Mouse (Mus musculus): ENCODE results near the gene Rab40c. TPM values are rescaled to one million over a fixed set of nuclear protein-coding genes. Genes with fewer than 3 reads are reported as not detected.

Rab40c gene
- polyA plus RNA-seq, 1 experiment from 2014 or later, result 43.4 TPM

DNA sequence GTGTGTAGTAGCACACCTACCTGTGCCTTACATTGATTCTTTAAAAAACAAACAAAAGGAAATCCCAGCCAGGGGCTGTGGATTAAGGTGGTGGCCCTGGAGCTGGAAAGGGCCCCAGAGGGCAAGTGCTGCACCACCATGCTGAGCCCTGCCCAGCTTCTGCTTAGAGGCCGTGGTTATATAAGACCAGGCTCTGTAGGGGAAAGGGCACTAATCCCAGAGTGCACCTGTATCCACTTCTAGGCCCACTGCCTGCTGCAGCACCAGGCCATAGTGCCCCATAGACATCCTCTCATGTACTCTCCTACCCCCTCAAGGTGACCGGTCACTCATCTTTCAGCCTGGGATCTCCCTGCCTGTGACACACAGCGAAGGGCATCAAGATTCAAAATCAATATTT lies 53.4 kb downstream of the Rab40c start:
- Histone ChIP-seq H3K27me3 (ENCODE audit: insufficient read depth, poor library complexity, severe bottlenecking) (0 out of 2 replicates have a peak, but pooled peaks cover 2% of the 10 kb centered on the region), H3K4me1 (replicated peaks) (peaks cover 41% of the 10 kb centered on the region), H3K4me3 (no peak overlapping the region; the same call in 1 of the 2 replicates), H3K36me3 (no peaks in the 10 kb centered on the region), H3K27ac (no peak overlapping the region), H3K9me3 (no peaks in the 10 kb centered on the region)
- DNase-seq (ENCODE audit: low spot score), result no peak
- WGBS, result 93% methylated on average over 3 of the region's 3 CpGs

DNA sequence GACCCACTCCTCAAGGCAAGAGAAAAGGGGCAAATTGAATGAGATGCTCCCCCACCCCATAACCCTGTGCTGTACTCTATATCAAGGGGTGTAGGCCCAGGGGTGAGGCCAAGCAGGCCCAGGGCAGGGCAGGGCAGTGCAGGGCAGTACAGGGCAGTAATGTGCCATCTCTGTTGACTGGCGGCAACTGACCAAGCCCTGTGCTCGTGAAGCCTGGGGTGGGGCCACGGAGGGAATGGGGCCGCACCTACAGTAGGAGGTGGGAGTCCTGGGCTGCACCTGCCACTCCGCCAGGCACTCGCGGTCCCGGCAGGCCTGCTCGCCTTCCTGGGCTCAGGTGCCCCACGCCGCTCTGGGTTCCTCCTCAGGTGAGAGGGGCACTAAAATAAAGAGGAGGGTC lies 54.2 kb downstream of the Rab40c start:
- Histone ChIP-seq H3K36me3 (no peaks in the 10 kb centered on the region), H3K27me3 (ENCODE audit: insufficient read depth, poor library complexity, severe bottlenecking) (0 out of 2 replicates have a peak, but pooled peaks cover 2% of the 10 kb centered on the region), H3K4me3 (no peak overlapping the region), H3K4me1 (replicated peaks) (peaks cover 49% of the 10 kb centered on the region), H3K9me3 (no peaks in the 10 kb centered on the region), H3K27ac (no peak overlapping the region)
- WGBS, result 89% methylated on average over 11 of the region's 11 CpGs
- no peak for DNase-seq (ENCODE audit: low spot score)

DNA sequence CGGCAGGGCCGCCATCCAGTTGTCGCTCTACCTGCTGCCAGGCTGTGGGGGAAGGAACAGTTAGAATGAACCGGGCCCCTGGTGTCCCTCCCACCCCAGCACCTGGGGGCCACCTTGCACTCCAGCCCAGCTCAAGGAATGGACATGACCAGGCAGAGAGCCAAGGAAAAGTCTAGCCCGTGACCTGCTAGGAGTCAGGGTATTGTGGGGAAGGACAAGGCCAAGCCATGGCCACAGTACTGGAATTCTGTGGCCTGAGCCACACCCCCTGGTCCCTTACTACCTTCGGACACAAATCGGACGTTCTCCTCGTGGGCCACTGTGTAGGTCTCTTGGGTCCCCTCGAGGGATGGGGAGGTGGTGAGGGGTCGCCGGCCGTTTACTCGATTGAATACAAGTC lies 55.2 kb downstream of the Rab40c start:
- peaks cover 58% of the 10 kb centered on the region for H3K4me1 ChIP-seq (replicated peaks)
- 0 out of 2 replicates have a peak, but pooled peaks cover 2% of the 10 kb centered on the region for H3K27me3 ChIP-seq (ENCODE audit: insufficient read depth, poor library complexity, severe bottlenecking)
- WGBS, result 90% methylated on average over 14 of the region's 14 CpGs
- H3K27ac ChIP-seq, result no peak overlapping the region
- H3K4me3 ChIP-seq, result no peak overlapping the region; the same call in 1 of the 2 replicates
- H3K36me3 ChIP-seq, result peaks cover under 1% of the 10 kb centered on the region; the same call in 1 of the 2 replicates
- H3K9me3 ChIP-seq, result no peaks in the 10 kb centered on the region
- DNase-seq (ENCODE audit: low spot score), result no peak

DNA sequence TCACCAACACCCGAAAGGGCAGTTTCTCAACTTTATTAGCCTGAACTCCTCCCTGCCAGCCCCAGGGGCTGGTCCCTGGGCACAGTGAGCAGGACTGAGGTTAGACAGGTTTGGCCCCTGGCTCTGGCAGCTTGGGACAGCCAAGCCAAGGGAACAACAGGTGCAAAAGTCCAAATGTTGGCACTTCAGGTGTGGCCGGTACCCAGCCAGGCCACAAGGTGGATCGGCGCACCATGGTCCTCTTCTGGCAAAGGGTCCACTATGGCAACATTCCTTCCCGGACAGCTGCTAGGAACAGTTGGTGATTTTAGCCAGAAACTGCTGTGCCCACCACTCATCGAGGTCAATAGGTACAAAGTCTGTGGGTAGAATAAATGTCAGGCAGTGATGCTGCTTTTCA lies 55.8 kb downstream of the Rab40c start:
- H3K36me3 ChIP-seq, result peaks cover 7% of the 10 kb centered on the region; the same call in 1 of the 2 replicates
- 0 out of 2 replicates have a peak, but pooled peaks cover 2% of the 10 kb centered on the region for H3K27me3 ChIP-seq (ENCODE audit: insufficient read depth, poor library complexity, severe bottlenecking)
- H3K27ac ChIP-seq, result no peak overlapping the region
- WGBS, result 92% methylated on average over 6 of the region's 6 CpGs
- peaks cover 55% of the 10 kb centered on the region for H3K4me1 ChIP-seq (replicated peaks)
- no peak overlapping the region for H3K4me3 ChIP-seq
- no peak for DNase-seq (ENCODE audit: low spot score)
- no peaks in the 10 kb centered on the region for H3K9me3 ChIP-seq

DNA sequence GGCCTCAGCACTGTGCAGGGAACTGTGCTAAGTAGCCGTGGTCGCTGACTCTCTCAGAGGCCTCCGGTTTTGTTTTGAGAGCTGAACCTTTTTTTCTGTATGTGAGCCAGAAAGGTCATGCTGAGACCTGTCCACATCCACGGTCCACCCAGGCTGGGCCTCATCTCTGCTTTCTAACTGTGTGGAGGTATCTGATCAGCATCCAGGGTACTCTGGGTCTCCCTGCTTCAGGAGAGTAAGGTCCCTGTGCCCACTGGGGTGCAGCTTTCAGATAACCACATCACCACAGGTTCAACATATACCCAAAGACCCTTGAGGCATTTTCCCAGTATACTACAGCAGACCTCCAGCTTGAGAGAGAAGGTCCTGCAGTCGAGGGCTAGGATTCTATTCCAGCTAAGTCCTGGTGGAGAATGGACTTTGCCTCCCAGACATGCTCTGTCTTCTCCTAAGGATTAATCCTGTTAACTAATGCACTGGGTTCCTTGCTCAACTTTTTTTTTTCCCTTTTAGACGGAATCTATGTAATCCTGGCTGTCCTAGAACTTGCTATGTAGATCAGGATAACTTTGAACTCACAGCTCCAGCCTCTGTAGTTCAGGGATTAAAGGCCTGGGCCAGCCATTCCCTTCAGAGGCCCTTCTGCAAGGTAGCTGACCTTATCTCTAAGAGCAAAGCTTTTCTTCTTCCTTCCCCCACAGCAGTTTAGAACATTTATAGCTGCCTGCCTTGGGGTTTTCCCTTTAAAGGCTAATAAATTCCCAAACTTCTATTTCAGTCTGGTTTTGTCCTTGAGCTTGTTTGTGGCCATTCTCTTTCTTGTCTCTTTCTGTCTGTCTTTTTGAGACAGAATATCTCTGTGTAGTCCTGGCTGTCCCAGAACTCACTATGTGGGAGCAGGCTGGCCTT lies 57.6 kb downstream of the Rab40c start:
- Histone ChIP-seq H3K9me3 (no peaks in the 10 kb centered on the region), H3K4me1 (replicated peaks) (peaks cover 38% of the 10 kb centered on the region), H3K36me3 (peaks cover 16% of the 10 kb centered on the region), H3K27ac (peak overlapping the region; percentile 96), H3K4me3 (peak overlapping the region; percentile 82), H3K27me3 (ENCODE audit: insufficient read depth, poor library complexity, severe bottlenecking) (no peaks in the 10 kb centered on the region)
- 16% methylated on average over 6 of the region's 6 CpGs for WGBS
- DNase-seq (ENCODE audit: low spot score), result no peak

DNA sequence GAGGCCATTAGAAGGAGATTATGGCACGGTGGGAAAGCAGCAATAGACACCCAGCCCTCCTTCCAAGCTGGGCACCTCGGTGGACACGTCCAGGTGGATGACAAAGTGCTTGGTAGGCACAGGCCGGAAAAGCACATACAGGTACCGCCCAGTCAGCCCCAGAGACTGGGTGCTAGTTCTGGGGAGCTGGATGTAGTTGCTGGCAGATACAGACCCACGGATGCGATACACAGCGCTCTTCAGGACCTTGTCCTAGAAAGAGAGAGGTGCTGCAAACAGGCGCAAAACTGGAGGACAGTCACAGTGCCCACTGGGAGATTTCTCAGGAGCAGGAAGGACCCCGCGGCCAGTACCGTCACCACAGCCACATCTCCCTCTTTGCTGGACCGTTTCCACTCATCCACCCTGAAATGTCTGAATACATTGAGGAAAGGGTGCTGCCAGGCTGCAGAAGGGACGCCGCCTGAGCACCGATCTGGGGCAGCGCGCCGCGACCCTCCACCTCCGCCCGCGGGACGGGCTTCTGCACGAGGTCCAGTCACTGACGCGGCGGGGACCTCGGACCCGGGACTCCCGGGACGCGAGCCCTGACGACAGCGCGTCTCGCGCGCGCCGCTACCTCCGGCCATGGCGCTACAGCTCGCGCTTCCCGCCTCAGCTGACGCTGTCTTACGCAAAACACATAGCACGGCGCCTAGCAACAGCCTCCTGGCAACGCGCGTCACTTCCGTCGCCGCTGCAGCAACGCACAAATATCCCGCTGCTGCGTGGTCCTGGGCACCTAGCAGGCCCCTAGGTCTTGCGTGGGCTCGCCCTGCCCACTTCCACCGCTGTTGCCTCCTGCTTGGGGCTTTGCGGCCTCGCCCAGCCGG lies 58.5 kb downstream of the Rab40c start, which contains the start of gene Wdr90:
Gene Wdr90, minus strand, starts transcription at position 670 of the 872 bp plus-strand sequence.
- Histone ChIP-seq H3K27ac (peak within 1 kb of the TSS; percentile 96), H3K4me1 (replicated peaks) (peaks cover 34% of the 10 kb centered on the region), H3K9me3 (no peaks in the 10 kb centered on the region), H3K36me3 (peaks cover 20% of the 10 kb centered on the region), H3K27me3 (ENCODE audit: insufficient read depth, poor library complexity, severe bottlenecking) (no peaks in the 10 kb centered on the region), H3K4me3 (peak within 1 kb of the TSS; percentile 82)
- DNase-seq (ENCODE audit: low spot score), result peak; percentile 93
- 3% methylated on average over 65 of the region's 65 CpGs for WGBS

DNA sequence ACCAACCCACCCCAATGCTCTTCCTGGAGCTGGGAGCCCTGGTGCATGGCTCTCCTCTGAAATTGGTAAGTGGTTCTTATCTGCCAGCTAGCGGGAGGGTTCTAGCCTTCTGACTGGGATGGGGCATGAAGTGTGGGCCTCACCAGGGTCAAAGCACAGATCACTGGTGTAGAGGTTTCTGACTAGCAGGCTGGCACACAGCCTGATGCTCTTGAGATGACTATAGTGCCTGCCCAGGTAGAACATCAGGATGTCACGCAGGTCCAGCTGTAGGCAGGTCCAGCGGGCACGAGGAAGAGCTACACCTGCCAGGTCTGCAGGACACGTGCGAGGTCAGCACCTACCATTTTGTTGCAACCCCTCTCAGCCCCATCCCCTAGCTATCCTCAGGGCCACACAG lies 59.3 kb downstream of the Rab40c start:
- DNase-seq (ENCODE audit: low spot score), result no peak
- Histone ChIP-seq H3K9me3 (no peaks in the 10 kb centered on the region), H3K36me3 (peaks cover 29% of the 10 kb centered on the region), H3K27ac (peak overlapping the region; percentile 96), H3K27me3 (ENCODE audit: insufficient read depth, poor library complexity, severe bottlenecking) (no peaks in the 10 kb centered on the region), H3K4me1 (replicated peaks) (peaks cover 34% of the 10 kb centered on the region), H3K4me3 (peak overlapping the region; percentile 82)
- WGBS, result 91% methylated on average over 6 of the region's 6 CpGs

DNA sequence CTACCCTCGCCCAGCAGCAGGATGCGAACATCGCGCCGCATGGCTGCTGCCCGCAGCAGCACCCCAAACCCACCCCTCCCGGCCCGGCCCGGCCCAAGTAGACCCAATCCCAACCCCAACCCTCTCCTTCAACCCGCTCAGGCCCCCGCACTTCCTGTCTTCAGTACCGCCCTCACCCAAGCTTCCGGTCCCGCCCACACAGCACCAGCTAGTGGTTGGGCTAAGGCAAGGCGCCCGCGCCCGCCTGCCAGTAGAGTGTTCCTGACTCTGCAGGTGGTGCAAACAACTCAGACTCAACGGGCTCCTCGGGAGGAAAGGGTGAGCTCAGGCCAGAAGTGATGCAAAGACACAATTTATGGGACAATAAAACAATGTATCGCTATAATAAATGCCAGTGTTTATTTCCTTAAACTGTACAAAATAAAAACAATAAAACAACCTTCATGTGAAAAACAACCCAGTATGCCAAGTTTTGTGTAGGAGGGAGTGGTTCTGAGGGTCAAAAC lies 75.1 kb downstream of the Rab40c start, which contains the start of gene Rhot2:
Gene Rhot2, minus strand, starts transcription at position 456 of the 506 bp plus-strand sequence.
- H3K27ac ChIP-seq, result peak within 1 kb of the TSS; percentile 95
- peaks cover 31% of the 10 kb centered on the region for H3K4me1 ChIP-seq (replicated peaks)
- peak within 1 kb of the TSS; percentile 86 for H3K4me3 ChIP-seq
- no peaks in the 10 kb centered on the region for H3K9me3 ChIP-seq
- H3K27me3 ChIP-seq (ENCODE audit: insufficient read depth, poor library complexity, severe bottlenecking), result no peaks in the 10 kb centered on the region
- H3K36me3 ChIP-seq, result peaks cover 85% of the 10 kb centered on the region
- under 1% methylated on average over 21 of the region's 21 CpGs for WGBS
- peak; percentile 93 for DNase-seq (ENCODE audit: low spot score)

DNA sequence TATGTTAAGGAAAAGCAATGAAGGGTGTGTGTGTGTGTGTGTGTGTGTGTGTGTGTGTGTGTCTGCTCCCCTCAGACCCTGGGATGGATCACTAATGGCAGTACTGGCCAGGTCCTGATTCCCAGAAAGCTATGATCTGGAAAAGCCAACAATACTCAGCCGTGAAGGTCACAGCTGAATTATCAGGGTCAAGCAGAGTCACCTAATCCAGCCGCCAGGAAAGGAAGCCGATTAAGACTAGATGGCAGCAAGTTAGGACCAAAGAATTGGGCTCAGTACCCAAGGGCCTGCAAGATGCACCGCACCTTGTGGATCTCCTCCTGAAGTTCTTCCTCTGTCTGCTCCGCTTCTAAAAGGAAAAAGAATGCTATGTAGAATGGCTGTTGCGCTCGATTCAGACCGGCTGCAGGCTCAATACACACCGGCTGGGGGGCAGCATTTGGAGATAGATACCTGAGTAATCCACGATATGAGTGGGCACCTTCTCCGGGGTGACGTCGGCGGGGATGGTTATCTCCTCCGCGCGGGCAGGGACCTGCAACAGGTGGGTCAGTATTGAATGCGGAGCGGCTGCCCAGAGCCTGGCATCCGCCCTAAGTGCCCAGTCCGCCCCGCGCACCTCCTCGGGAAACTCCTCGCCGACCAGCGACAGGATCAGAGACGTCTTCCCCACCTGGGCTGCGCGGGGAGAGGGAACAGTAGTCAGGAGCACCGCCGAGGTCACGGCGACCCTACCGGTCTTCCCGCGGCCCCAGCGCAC lies 75.7 kb downstream of the Rab40c start:
- H3K4me1 ChIP-seq (replicated peaks), result peaks cover 38% of the 10 kb centered on the region
- peak overlapping the region; percentile 95 for H3K27ac ChIP-seq
- H3K4me3 ChIP-seq, result peak overlapping the region; percentile 86
- no peak for DNase-seq (ENCODE audit: low spot score)
- no peaks in the 10 kb centered on the region for H3K9me3 ChIP-seq
- H3K27me3 ChIP-seq (ENCODE audit: insufficient read depth, poor library complexity, severe bottlenecking), result no peaks in the 10 kb centered on the region
- H3K36me3 ChIP-seq, result peaks cover 85% of the 10 kb centered on the region
- WGBS, result 4% methylated on average over 38 of the region's 38 CpGs

DNA sequence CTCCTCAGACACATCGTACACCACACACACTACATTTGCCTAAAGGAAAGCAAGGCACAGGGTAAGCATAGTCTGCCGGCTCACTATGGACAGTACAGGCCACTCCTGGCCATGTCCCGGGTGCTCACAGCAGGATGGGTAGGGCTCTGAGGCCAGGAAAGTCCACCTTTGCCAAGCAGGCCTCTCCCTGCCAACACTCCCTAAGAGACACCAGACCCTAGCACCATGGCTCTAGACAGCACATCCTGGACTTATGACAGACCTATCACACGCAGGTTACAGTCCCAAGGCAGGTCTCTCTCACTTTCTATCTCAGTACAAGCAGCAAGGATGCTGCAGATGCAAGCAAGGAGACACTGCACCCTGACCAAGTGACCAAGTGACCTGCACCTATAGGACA lies 76.4 kb downstream of the Rab40c start:
- Histone ChIP-seq H3K4me3 (peak overlapping the region; percentile 86), H3K27ac (no peak overlapping the region), H3K36me3 (peaks cover 85% of the 10 kb centered on the region), H3K27me3 (ENCODE audit: insufficient read depth, poor library complexity, severe bottlenecking) (no peaks in the 10 kb centered on the region), H3K4me1 (replicated peaks) (peaks cover 44% of the 10 kb centered on the region), H3K9me3 (no peaks in the 10 kb centered on the region)
- DNase-seq (ENCODE audit: low spot score), result no peak
- 90% methylated on average over 4 of the region's 4 CpGs for WGBS

DNA sequence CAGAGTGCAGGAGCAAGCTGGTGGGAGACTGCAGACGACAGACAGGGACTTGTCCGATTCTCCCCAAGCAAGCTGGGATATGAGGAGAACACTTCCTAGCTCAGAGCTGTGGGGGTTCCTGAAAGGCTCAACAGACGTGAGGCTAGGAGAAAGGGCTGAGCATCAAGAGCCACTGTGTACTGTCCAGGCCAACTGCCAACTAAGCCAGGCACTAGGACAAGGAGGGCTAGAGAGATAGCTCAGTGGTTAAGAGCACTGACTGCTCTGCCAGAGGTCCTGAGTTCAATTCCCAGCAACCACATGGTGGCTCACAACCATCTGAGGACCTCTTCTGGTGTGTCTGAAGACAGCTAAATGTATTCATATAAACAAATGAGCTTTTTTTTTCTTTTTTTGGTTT lies 77.0 kb downstream of the Rab40c start:
- H3K9me3 ChIP-seq, result no peaks in the 10 kb centered on the region
- peaks cover 84% of the 10 kb centered on the region for H3K36me3 ChIP-seq
- H3K27me3 ChIP-seq (ENCODE audit: insufficient read depth, poor library complexity, severe bottlenecking), result no peaks in the 10 kb centered on the region
- H3K4me3 ChIP-seq, result peak overlapping the region; percentile 9; the same call in 1 of the 2 replicates
- no peak for DNase-seq (ENCODE audit: low spot score)
- H3K4me1 ChIP-seq (replicated peaks), result peaks cover 50% of the 10 kb centered on the region
- H3K27ac ChIP-seq, result no peak overlapping the region
- 86% methylated on average over 3 of the region's 3 CpGs for WGBS

Measured in hindbrain, embryonic 10.5 days (tissue).